Mouse (Mus musculus) brain, embryonic 18.5 days (tissue): ENCODE results near the gene Bri3.
A peak's percentile ranks its signal among the peaks of the same experiment; 100 is the strongest.

Source experiments
- DNase-seq: peaks from one replicate; pipeline ENCODE4 v3.0.0-alpha.2; 2012; ENCODE audit warnings: low read depth, low spot score

The Bri3 gene

DNA sequence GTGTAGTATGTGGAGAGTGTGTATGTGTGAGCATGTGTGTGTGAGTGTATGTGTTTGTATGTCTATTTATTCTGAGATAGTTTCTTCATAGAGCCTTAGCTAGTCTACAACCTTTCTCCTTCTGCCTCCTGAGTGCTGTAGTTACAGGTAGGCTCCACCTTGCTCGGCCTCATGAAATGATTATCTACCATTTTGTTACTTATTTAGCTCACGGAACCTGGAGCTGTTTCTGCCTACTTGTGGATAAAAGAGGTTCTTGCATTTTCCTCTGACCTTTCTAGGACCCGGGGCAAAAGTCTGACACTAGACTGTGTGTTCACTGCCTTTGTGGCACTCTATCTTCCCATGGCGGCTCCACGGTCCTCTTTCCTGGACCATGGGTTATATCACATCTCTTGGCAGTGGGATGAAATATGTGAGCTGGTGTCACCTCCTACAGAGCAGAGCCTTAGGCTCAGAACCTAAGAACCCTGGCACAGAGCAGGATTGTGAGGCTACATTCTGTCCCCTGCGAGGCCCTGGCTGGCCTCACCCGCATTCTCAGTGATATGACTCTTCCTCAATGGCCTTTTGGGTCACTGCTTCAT lies at the start of gene Bri3:
Gene Bri3 (plus strand): TSS at position 537 of the 587 bp plus-strand sequence.
- DNase-seq, result no peak

DNA sequence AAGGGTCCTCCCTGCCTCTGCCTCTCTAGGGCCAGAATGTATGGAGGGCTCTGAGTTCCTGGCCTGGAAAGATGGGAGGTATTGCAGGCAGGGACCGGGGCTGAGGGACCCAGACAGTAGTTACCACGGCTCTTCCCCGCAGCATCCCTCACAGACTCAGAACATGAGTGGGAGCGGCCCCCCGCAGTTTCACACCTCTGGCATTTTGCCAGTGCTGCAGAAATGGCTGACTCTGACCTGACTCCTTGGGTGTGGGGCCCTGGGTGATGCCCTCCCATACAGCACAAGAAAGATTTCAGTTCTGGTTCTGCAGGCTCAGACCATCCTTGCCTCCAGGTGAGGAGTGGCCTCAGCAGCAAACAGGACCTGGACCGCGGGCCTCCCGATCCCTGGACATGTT lies 48.7 kb upstream of the Bri3 start:
- no peak for DNase-seq

DNA sequence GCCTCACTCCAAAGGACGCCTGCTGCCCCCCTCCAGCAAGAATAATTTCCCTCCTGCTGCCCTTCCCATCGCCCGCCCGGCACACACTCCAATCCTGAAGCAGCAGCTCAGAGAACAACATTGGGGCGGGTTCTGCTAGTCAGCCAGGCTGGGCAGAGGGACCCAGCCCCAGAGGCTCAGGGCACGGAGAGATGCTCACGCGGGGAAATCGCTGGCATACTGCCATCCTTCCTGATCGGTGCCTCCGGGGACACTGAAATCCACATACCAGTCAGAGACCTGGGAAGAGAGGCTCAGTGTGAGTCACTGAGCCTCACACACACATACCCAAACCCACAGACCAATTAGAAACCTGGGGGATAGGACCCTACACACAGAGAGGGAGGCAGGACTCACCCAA lies 43.6 kb upstream of the Bri3 start:
- DNase-seq, result no peak

DNA sequence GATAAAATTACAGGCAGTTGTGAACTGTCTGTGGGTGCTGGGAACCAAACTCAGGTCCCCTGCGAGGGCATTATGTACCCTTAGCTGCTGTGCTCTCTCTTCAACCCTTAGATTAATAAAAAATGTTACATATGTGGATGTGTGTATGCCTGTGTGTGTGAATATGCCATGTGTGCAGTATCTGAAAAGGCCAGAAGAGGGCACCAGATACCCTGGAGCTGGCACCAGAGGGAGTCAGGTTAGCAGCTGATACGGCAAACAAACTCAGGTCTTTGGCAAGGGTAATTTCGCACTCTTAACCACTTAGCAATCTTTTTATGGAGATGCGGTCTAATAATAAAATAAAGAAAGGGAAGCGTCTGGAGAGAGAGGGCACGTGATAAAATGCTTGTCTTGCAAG lies 41.8 kb upstream of the Bri3 start:
- no peak for DNase-seq

DNA sequence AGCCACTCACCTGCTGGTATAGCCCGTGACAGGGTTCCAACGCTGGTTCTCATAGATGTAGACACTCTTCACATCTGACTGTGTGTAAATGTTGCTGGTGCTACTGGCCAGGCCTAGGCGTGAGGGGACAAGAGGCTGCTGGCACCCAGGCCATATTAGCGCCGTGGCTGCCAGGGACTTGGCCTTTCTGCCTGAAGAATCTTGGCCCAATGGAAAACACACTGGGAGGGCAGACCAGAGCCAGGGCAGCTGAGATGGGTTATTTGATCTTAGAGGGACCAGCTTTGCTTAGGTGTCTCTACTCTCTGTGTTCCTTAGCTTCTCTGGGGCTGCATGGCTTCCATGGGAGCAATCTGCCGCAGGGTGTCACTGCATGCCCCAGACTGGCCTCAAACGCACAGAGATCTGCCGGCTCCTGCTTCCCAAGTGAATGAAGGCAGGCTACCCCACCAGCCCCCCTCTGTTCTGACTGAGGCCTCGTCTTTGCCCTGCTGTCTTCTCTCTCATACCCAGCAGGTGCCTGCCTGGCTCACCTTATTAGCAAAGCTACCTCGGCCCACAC lies 40.8 kb upstream of the Bri3 start:
- no peak for DNase-seq

DNA sequence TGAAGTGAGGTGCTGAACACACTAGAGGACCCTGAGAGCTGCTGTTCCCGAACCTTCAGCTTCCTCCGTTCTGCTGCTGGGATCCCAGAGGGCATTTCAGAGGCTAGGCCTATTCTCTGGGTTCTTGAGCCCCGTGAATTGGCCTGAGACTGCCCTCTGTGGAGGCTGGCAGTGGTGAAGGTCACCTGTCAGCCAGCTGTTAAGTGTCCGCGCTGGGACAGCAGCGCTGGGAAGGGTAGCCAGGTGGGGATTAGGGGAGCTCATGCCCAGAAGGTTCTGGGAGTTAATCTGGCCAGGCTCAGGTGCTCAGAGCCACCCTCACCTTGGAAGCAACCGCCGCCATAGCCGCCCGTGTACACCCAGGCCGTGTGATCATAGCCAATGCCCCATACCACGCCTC lies 39.9 kb upstream of the Bri3 start:
- no peak for DNase-seq

DNA sequence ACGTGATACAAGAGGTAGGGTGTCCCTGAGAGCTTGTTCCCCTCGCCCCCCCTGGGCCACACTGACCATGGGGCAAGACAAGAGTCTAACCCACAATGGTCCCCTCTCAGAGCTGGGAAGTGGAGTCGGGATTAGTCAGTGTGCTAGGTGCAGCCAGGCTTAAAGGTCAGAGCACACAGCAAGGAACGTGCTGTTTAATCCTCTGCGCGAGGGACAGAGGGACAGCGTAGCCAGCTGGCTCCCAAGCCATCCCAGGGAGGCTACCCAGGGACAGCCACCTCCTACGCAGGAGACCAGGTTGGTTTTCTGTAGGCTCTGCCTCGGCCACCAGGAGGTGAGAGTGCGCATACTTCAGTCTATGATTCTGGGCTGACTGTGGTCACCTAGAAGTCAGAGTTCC lies 39.3 kb upstream of the Bri3 start:
- DNase-seq, result no peak

DNA sequence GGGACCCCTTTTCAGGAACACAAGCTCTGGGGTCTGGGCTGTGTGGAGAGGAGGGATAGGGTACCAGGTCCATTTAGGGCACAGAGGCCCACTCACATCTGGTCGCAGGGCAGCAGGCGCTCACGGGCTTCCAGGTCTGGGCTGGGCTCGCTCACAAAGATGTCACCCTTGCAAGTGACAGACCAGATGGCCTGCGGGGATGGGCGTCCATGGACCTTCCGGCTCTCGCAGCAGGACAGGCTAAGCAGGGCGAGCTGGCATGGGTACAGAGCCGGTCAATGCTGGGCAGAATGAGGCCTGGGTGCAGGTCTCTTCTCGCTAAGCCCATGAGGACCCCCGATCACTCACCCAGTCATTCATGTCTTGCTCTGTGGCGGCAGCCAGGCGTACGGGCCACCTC lies 38.2 kb upstream of the Bri3 start:
- DNase-seq, result no peak

DNA sequence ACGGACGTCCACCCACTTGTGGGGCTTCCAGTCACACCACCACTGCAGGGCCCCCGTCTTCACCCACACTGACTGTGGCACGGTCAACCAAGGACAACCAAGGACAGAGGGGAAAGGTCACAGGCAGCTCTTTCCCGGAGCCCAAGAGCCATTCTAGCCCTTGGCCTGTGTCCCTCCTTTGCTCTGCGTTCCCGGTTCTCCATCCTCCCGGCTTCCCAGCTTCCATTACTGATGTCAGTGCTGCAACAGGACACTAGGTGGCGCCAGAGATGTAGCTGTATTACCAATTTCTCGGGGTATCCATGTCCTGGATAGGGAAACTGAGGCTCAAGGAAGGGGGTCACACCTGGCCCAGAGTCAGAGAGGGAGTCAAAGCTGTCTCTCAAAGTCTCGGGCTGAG lies 36.8 kb upstream of the Bri3 start:
- no peak for DNase-seq

DNA sequence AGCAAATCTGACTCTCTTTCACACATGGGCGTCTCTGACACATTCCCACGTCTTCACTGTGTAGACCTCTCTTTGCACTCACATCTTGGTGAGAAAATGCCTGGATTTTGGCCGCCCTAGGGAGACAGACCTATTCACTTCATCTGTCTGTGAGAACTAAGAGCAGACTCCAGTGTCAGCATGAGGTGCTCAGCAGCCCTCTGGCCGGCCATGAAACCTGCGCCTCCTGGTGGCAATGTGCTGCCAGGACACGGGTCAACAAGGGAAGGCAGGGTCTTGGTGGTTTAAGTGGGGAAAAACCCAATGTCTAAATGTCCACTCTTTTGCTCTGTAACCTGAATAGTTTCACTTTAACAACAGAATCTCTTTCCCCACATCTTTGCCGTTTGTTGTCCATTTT lies 29.8 kb upstream of the Bri3 start:
- DNase-seq, result no peak

DNA sequence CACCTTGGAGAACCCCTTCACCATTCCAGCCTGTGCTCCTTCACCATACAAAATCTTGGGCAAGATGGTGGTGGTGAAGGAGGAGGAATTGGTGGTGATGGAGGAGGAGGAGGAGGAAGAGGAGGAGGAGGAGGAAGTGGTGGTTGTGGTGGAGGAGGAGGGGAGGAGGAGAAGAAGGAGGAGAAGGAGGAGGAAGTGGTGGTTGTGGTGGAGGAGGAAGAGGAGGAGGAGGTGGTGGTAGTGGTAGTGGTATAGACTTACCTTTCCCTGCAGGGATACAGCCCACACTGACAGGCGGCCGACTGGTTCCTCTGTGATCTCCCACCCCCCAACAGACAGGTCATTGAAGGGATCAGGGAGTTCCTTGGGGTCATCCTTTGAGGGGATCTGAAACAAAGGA lies 28.2 kb upstream of the Bri3 start:
- DNase-seq, result no peak

DNA sequence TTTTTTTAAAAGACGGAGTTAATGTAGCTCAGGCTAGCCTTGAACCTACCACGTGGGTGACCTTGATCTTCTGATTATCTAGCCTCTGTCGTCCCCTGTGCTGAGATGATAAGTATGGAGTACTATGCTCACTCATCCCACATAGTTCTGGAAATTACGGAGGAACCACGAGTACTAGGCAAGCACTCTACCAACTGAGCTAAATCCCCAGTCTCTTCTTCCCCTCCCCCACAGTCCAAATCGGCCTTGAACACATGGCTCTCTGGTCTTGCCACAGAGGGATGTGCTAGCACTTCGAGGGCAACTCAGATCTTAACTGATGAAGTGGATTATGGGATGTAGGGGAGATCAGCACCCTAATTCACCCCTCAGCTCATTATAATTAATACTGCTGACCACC lies 26.2 kb upstream of the Bri3 start:
- no peak for DNase-seq

DNA sequence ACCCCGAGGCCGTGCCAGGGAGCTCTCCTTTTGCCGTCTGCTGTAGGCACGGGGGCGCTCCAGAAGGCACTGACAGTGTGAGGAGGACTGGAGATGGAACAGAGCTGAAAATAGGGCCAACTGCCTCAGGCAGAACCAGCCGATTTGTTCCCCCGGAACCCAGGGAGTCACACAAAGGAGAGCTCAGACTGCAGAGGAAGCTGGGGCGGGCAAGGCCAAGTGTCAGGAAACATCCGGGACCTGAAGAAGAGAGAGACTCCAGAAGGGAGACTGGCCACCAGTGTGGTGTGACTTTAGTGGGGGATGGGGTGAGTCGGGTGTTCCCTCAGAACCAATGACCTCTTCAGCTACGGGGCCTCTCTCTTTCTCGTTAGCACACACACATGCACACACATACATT lies 24.9 kb upstream of the Bri3 start:
- no peak for DNase-seq

DNA sequence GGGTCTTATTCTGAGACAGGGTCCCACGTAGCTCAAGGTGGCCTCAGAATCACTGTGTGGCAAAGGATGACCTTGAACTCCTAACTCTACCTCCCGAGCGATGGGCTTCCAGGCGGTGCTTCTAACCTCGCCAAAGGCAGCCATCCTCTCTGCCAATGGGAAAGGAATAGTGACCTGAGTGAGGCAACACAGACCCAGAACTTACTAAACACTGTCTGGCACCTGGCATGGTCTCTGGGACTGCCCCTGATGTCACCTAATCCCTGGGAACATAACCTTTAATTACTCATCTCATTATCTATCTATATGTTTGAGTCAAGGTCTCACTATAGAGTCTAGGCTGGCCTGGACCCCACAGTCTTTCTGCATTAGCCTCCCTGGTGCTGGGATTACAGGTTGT lies 24.3 kb upstream of the Bri3 start:
- no peak for DNase-seq

DNA sequence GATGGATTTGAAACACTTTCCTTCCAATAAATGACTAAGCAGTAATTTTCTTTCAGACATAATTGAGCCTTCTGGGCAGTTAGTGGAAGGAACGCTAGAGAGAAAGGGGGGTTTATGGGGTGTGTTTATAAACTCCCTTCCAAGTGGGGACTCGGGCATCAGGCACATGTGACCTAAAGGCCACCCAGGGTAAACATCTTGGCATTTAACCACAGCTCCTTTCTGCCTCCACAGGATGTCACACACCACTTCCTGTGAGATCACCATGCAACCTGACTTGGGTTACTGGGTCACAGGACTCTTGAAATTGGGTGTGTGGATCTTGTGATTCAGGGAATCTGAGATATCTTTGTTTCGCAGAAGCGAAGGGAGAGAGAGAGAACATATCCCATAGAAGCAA lies 22.9 kb upstream of the Bri3 start:
- DNase-seq, result no peak

DNA sequence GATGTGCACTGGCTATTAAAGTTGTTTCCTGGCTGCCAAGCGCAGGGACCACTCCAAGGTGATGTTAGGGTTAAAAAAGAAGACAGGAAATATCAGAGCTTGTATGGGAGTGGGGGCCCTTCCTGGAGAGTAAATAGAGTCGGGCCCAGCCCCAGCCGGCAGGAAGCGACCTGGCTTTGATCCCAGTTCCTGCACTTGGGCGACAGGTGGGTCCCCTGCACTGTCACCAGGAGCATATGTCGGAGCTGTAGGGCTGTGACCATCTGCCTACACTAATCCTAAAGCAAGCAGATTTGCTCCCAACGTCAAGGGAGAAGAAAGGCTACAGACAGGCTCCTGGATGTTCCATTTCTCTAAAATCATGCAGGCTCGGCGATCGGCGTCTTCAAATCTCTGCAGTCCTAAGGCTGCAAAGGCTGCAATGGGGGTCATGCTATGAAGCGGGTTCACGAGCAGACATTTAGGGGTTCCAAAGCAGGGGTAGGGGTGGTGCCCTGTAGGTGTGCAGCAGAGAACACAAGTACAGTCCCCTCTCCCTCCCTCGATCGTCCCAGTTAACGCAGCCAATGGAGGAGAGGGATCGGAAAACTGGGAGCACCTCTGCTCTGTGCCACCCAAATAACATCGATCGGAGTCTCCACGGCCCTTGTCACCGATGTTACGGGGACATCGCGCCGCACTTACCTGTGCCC lies 21.3 kb upstream of the Bri3 start:
- no peak for DNase-seq

DNA sequence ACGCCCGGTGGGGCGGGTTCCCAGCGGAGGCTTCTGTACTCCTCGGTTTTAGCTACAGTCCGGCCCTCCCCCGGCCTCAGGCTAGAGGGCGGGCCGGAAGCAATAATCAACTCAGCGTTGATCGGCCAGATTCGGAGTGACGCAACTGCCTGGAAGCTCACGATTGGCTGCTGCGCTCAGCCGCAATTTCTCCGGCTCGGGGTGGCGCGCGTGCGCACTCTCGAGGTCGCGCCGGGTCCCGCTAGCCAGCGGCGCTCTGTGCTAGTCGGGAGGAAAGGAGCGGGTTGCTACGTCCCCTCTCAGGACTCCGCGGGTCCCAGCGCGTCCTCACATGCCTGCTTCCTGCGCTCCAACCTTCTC lies 20.8 kb upstream of the Bri3 start, which contains the start of gene Tecpr1:
Gene Tecpr1 (minus strand): TSS at position 113 of the 360 bp plus-strand sequence.
- peak; percentile 85 for DNase-seq

DNA sequence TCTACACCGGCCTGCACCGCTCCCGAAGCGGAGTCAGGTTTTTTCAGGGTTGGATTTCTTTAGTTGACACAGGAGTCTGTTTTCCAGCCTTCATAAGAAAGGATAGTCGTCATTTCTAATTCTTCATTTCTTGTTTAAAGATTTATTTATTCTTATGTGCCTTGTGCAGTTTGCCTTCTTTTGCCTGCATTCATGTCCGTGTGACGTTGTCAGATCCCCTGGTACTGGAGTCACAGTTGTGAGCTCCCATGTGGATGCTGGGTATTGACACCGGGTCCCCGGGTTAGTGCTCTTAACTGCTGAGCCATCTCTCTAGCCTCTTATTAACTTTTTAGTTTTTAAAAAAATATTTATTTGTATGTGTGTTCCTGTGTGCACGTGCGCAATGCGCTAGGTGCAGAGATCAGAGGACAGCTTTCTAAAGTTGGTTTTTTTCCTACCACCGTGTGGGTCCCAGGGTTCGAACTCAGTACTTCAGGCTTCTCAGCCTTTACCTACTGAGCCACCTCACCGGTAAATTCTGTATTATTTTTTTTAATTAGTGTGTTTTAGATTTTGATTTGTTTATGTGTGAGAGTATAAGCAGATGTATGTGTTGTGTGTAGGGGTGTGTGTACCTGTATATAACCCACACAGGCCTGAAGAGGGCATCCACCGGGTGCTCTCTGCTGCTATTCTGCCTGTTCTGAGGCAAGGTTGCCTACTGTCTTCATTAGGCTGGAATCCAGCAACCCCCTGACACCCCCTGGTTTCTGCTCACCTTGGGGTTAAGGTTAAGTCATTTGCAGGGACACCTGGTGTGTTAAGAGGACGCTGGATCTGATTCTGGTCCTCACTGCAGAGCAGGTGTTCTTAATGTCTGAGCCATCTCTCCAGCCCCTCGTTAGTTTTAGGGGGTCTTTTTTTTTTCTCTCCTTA lies 20.1 kb upstream of the Bri3 start:
- no peak for DNase-seq

DNA sequence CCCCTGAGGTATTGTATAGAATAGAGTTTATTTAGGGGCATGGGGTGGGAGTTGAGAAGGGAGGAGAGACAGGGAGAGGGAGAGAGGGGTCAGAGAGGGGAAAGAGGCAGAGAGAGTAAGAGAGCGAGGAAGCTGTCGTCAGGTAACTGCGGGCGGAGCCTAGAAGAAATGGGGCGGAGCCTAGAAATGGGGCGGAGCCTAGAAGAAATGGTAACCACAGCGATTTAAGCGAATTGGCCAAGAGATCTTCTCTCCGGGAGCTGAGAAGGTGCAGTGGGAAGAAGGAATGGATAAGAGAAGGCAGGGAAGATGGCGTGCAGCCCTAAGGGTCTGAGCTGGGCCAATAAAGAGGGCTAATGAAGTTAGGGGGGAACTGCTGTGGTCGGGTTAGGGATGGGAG lies 18.0 kb upstream of the Bri3 start:
- no peak for DNase-seq

DNA sequence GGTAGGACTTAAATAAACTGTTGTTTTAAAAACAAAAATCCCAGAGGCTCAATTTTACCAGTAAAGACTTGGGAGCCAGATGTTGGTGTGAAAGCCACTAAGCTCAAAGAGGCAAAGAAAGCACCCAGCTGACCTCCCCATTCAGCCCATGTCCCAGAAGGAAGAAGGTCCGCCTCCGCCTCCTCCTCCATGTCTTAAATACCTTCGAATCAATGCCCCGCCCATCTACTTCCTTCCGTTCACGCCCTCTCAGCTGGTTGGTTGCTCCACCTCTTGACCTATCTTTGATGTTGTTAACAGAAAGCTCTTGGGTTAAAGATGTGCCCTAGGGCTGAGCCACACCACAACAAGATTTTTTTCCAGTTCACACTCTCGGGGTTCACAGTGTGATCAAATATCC lies 14.0 kb upstream of the Bri3 start:
- no peak for DNase-seq

DNA sequence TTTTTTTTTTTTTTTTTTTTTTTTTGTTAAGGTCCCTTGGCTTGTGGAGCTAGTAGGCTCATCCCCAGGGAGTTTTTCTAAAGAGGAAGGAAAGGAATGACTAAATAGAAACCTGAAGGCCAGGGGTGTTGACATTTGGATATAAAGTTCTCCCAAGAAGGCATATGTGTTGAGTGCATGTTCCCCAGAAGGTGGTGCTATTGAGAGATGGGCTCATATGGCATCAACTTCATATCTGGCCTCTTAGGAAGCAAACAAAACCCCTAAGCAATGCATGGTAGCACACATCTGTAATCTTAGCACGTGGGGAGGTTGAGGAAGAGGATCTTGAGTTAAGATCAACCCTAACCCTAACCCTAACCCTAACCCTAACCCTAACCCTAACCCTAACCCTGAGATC lies 12.8 kb upstream of the Bri3 start:
- DNase-seq, result no peak

DNA sequence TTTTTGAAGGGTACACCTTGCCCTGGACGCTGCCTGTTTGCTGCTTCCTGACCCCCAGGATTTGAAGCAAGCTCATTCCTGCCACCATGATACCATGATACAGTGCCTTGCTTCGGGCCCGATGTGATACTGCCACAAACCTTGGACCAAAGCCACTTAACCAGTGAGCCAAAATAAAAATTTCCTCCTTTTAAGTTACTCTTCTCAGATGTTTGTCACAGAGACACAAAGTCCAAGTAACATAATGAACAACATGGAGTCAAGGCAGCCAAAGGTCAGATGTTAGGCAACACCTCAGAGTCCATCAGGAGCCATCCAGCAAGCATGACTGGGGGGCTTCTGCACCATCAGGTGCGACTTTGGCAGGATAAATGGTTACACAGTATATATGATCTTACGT lies 11.7 kb upstream of the Bri3 start:
- no peak for DNase-seq

DNA sequence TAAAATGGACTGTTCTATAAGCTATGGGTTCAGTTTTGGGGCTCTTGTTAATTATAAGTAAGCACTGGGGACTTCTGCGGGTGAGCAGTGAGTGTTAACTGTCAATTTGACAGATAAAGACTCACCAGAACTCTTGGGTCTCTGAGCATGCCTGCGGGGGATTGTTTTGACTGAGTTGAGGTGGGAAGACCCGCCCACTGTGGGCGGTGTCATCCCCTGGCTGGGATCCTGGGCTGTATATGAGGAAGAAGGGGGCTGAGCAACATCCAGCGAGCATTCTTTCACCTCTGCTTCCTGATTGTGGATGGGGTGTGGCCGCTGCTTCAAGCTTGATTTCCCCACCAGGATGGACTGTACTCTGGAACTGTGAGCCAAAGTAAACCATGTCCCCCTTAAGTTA lies 10.0 kb upstream of the Bri3 start:
- no peak for DNase-seq
